Mouse (Mus musculus) MEL (cell line): ENCODE measurements at regions not wholly inside any gene's neighbourhood (a gene's known extent, or its start where the extent isn't known, plus 50 kb on each side); places are given as distances from the start of the nearest gene placed in this dataset.

Experiments
- DNase-seq: peaks from one replicate; pipeline ENCODE4 v3.0.0; 2011; ENCODE audit warnings: low read depth, low spot score
- H3K27ac ChIP-seq: 2 replicates; pipeline ENCODE4 v1.5.1; 2012; ENCODE audit warnings: low read depth, mild to moderate bottlenecking, control low read depth, low read length, moderate library complexity; ENCODE audit not compliant: control insufficient read depth
- H3K27me3 ChIP-seq, 2 experiments: fragments of 150-350 bp in 1 of 2; sonication (generic) in 1 of 2; 2 replicates each; pipeline ENCODE4 v1.6.1; 2012; ENCODE audit warnings: low read length in 2 of 2, mild to moderate bottlenecking in 2 of 2, improper control_type of control experiment in 1 of 2, moderate library complexity in 1 of 2; ENCODE audit not compliant: insufficient read depth in 2 of 2, control insufficient read depth in 1 of 2
- H3K36me3 ChIP-seq, 2 experiments: 2 replicates each; pipeline ENCODE4 v1.6.1; 2012 to 2014; ENCODE audit warnings: low read length in 2 of 2, improper control_type of control experiment in 1 of 2, inconsistent platforms in 1 of 2, mild to moderate bottlenecking in 1 of 2; ENCODE audit not compliant: insufficient read depth in 2 of 2, control insufficient read depth in 1 of 2
- H3K4me1 ChIP-seq, 2 experiments: fragments of 150-350 bp in 1 of 2; sonication (generic) in 1 of 2; 2 replicates each; pipeline ENCODE4 v1.6.1; 2012; ENCODE audit warnings: low read length in 2 of 2, improper control_type of control experiment in 1 of 2, mild to moderate bottlenecking in 1 of 2; ENCODE audit not compliant: insufficient read depth in 2 of 2, control insufficient read depth in 1 of 2
- H3K4me3 ChIP-seq, 2 experiments: fragments of 150-350 bp in 1 of 2; sonication (generic) in 1 of 2; 2 replicates each; pipeline ENCODE4 v1.5.1; 2012; ENCODE audit warnings: low read depth in 2 of 2, low read length in 2 of 2, mild to moderate bottlenecking in 2 of 2, moderate library complexity in 2 of 2, control low read depth in 1 of 2, improper control_type of control experiment in 1 of 2; ENCODE audit not compliant: control insufficient read depth in 1 of 2, insufficient read depth in 1 of 2
- H3K79me2 ChIP-seq: 2 replicates; pipeline ENCODE4 v1.6.1; 2012; ENCODE audit warnings: mild to moderate bottlenecking, low read length, moderate library complexity; ENCODE audit not compliant: control insufficient read depth, poor library complexity, insufficient read depth
- H3K9ac ChIP-seq: 2 replicates; pipeline ENCODE4 v1.6.1; 2012; ENCODE audit warnings: low read depth, mild to moderate bottlenecking, control low read depth, low read length, moderate library complexity; ENCODE audit not compliant: control insufficient read depth, poor library complexity, severe bottlenecking
- H3K9me3 ChIP-seq: fragments of 150-350 bp; sonication (generic); replicated peaks from 2 replicates; pipeline ENCODE4 v1.6.1; 2012; ENCODE audit warnings: mild to moderate bottlenecking, low read length, improper control_type of control experiment, moderate library complexity; ENCODE audit not compliant: insufficient read depth
- BHLHE40 ChIP-seq: IDR thresholded peaks from 2 replicates; pipeline ENCODE4 v1.6.1; 2012; ENCODE audit warnings: low read depth, mild to moderate bottlenecking, inconsistent platforms, low read length, improper control_type of control experiment, borderline replicate concordance
- CHD1 ChIP-seq: IDR thresholded peaks from 2 replicates; pipeline ENCODE4 v1.6.1; 2012; ENCODE audit warnings: low read depth, mild to moderate bottlenecking, inconsistent platforms, low read length, improper control_type of control experiment
- CHD2 ChIP-seq: IDR thresholded peaks from 2 replicates; pipeline ENCODE4 v1.6.1; 2011; ENCODE audit warnings: low read length, improper control_type of control experiment
- ELF1 ChIP-seq: IDR thresholded peaks from 2 replicates; pipeline ENCODE4 v1.6.1; 2014; ENCODE audit warnings: low read depth, mild to moderate bottlenecking, inconsistent platforms, low read length, improper control_type of control experiment, moderate library complexity
- GABPA ChIP-seq: IDR thresholded peaks from 2 replicates; pipeline ENCODE4 v1.6.1; 2012; ENCODE audit warnings: low read depth, mild to moderate bottlenecking, inconsistent platforms, low read length, improper control_type of control experiment, moderate library complexity
- GATA1 ChIP-seq: IDR thresholded peaks from 2 replicates; pipeline ENCODE4 v1.6.1; 2011; ENCODE audit warnings: low read depth, low read length, improper control_type of control experiment
- HCFC1 ChIP-seq: IDR thresholded peaks from 2 replicates; pipeline ENCODE4 v1.6.1; 2012; ENCODE audit warnings: low read depth, mild to moderate bottlenecking, inconsistent platforms, low read length, improper control_type of control experiment, moderate library complexity
- JUND ChIP-seq: IDR thresholded peaks from 2 replicates; pipeline ENCODE4 v1.6.1; 2011; ENCODE audit warnings: low read depth, mild to moderate bottlenecking, improper control_type of control experiment, low read length
- KAT2A ChIP-seq: conservative IDR thresholded peaks from 2 replicates; pipeline ENCODE4 v1.6.1; 2012; ENCODE audit warnings: low read depth, low read length, improper control_type of control experiment, inconsistent platforms
- MAFK ChIP-seq: IDR thresholded peaks from 2 replicates; pipeline ENCODE4 v1.6.1; 2011; ENCODE audit warnings: low read depth, mild to moderate bottlenecking, low read length, improper control_type of control experiment, borderline replicate concordance
- MAZ ChIP-seq: IDR thresholded peaks from 2 replicates; pipeline ENCODE4 v1.6.1; 2012; ENCODE audit warnings: low read depth, mild to moderate bottlenecking, inconsistent platforms, low read length, improper control_type of control experiment
- MEF2A ChIP-seq: IDR thresholded peaks from 2 replicates; pipeline ENCODE4 v1.6.1; 2014; ENCODE audit warnings: low read depth, mild to moderate bottlenecking, inconsistent platforms, low read length, improper control_type of control experiment; ENCODE audit not compliant: poor library complexity, insufficient replicate concordance, severe bottlenecking; ENCODE audit errors: extremely low read depth
- MXI1 ChIP-seq: IDR thresholded peaks from 2 replicates; pipeline ENCODE4 v1.6.1; 2011; ENCODE audit warnings: mild to moderate bottlenecking, low read depth, low read length, improper control_type of control experiment
- MYB ChIP-seq: IDR thresholded peaks from 2 replicates; pipeline ENCODE4 v1.6.1; 2011; ENCODE audit warnings: mild to moderate bottlenecking, low read depth, low read length, improper control_type of control experiment
- MYC ChIP-seq: IDR thresholded peaks from 2 replicates; pipeline ENCODE4 v1.6.1; 2011; ENCODE audit warnings: low read depth, mild to moderate bottlenecking, low read length, improper control_type of control experiment, moderate library complexity
- NELFE ChIP-seq: IDR thresholded peaks from 2 replicates; pipeline ENCODE4 v1.6.1; 2011; ENCODE audit warnings: low read depth, low read length, improper control_type of control experiment
- POLR2A ChIP-seq, 2 experiments: IDR thresholded peaks; 2 replicates each; pipeline ENCODE4 v1.6.1; 2011 to 2012; ENCODE audit warnings: low read length in 2 of 2, mild to moderate bottlenecking in 2 of 2, control low read depth in 1 of 2, improper control_type of control experiment in 1 of 2, low read depth in 1 of 2, moderate library complexity in 1 of 2; ENCODE audit not compliant: control insufficient read depth in 1 of 2, insufficient read depth in 1 of 2, poor library complexity in 1 of 2
- POLR2AphosphoS2 ChIP-seq: IDR thresholded peaks from 2 replicates; pipeline ENCODE4 v1.6.1; 2011; ENCODE audit warnings: low read length, improper control_type of control experiment
- POLR2AphosphoS5 ChIP-seq: IDR thresholded peaks from 2 replicates; pipeline ENCODE4 v1.6.1; 2012; ENCODE audit warnings: low read depth, borderline replicate concordance, mild to moderate bottlenecking, inconsistent platforms, low read length, moderate library complexity, mixed read lengths
- RCOR1 ChIP-seq: IDR thresholded peaks from 2 replicates; pipeline ENCODE4 v1.6.1; 2012; ENCODE audit warnings: low read depth, mild to moderate bottlenecking, inconsistent platforms, low read length, improper control_type of control experiment
- SMC3 ChIP-seq: IDR thresholded peaks from 2 replicates; pipeline ENCODE4 v1.6.1; 2011; ENCODE audit warnings: low read depth, low read length, improper control_type of control experiment
- TAL1 ChIP-seq: IDR thresholded peaks from 2 replicates; pipeline ENCODE4 v1.6.1; 2012; ENCODE audit warnings: mild to moderate bottlenecking, inconsistent platforms, low read length, moderate library complexity, mixed read lengths
- TBP ChIP-seq: IDR thresholded peaks from 2 replicates; pipeline ENCODE4 v1.8.0; 2011; ENCODE audit warnings: low read depth, low read length, improper control_type of control experiment
- TCF12 ChIP-seq: IDR thresholded peaks from 2 replicates; pipeline ENCODE4 v1.6.1; 2014; ENCODE audit warnings: low read depth, mild to moderate bottlenecking, inconsistent platforms, low read length, improper control_type of control experiment, moderate library complexity
- USF1 ChIP-seq: IDR thresholded peaks from 2 replicates; pipeline ENCODE4 v1.6.1; 2014; ENCODE audit warnings: low read depth, mild to moderate bottlenecking, inconsistent platforms, low read length, improper control_type of control experiment, moderate library complexity
- ZKSCAN1 ChIP-seq: IDR thresholded peaks from 2 replicates; pipeline ENCODE4 v1.6.1; 2012; ENCODE audit warnings: low read depth, mild to moderate bottlenecking, inconsistent platforms, low read length, improper control_type of control experiment, moderate library complexity

DNA sequence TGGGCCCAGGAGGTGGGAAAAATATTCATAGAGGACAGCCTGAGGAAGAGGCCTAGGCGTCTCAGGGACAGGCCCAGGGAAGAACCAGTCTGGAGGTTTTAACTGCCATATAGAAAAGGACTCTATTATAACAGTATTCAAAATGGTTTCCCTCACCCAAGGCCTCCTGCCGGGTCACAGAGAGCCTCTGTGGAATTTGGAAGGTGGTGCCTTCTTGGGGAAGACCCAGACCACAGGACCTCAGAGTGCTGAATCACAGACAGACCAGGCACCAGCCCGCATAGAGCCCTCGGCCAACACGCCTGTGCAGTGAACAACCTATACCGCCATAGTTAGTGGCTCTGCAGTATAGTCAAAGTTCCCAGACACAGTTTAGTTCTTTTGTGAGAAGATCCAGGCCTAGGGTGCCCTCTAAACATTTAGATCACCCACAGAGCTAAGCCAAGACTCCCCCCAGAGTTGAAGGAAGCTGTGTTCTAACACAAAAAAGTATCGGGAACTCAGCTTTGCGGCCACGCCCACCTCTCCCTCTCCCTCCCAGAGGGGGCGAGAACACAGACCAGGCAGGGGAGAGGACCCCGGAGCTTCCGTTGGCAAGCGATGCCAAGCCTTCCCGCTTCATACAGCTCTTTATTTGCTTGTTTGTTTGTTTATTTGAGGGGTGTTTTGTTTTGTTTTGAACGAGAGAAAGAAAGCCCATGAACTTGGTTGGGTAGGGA lies 122.1 kb upstream of the Smad3 start:
- Histone ChIP-seq H3K27ac (no peak overlapping the region), H3K4me1 (peaks cover 2 to 3% of the 10 kb centered on the region in 2 experiments; a peak in 2 of 4 replicates), H3K79me2 (no peaks in the 10 kb centered on the region), H3K36me3 (peaks cover 0 to 5% of the 10 kb centered on the region in 2 experiments; a peak in 1 of 4 replicates), H3K9me3 (no peaks in the 10 kb centered on the region), H3K9ac (no peak overlapping the region), H3K4me3 (no peak overlapping the region), H3K27me3 (no peaks in the 10 kb centered on the region)
- no peak for DNase-seq
- TF ChIP-seq POLR2AphosphoS2 (no peak), GATA1 (no peak), TCF12 (no peak), TAL1 (no peak), GABPA (no peak), POLR2A (IDR thresholded peaks at IDR 0.05; ENCODE audit: control insufficient read depth in 1 of 2, insufficient read depth in 1 of 2, low read depth in 1 of 2, low read length in 2 of 2, poor library complexity in 1 of 2) (no peak), MYC (no peak), NELFE (no peak), CHD1 (no peak), MAFK (no peak), CHD2 (no peak), SMC3 (no peak), HCFC1 (no peak), BHLHE40 (no peak), MYB (no peak)

DNA sequence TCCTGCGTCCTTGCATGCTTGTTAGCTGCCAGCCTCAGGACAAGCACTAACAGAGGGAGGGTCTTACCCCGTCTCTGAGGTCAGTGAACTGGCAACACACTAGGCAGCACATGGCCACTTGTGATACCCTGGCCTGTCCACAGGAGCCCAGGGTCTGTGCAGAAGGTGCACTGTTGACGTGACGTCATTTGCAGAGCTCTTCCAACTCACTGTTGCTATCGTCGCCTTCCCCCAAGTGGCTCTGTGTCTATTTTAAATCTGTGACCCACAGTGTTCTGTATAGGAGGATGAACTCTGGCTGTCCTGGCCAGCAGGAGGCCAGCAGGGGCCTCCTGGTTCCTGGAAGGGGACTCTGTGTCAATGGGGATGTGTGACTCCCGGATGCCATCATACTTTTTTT lies 120.1 kb upstream of the Smad3 start:
- Histone ChIP-seq H3K27ac (no peak overlapping the region), H3K9me3 (no peaks in the 10 kb centered on the region), H3K36me3 (peaks cover 0 to 5% of the 10 kb centered on the region in 2 experiments; a peak in 1 of 4 replicates), H3K4me1 (peaks cover 2 to 3% of the 10 kb centered on the region in 2 experiments; a peak in 2 of 4 replicates), H3K27me3 (peaks cover 0 to 1% of the 10 kb centered on the region in 2 experiments; a peak in 1 of 4 replicates), H3K9ac (no peak overlapping the region), H3K4me3 (no peak overlapping the region), H3K79me2 (no peaks in the 10 kb centered on the region)
- no peak for DNase-seq
- TF ChIP-seq MXI1 (no peak), USF1 (no peak), BHLHE40 (no peak), JUND (no peak), MYC (no peak), ELF1 (no peak), MEF2A (no peak), POLR2AphosphoS5 (no peak), MAZ (no peak), TAL1 (no peak), SMC3 (no peak), POLR2AphosphoS2 (no peak), RCOR1 (no peak), KAT2A (no peak), TBP (no peak), ZKSCAN1 (no peak)
